Mouse (Mus musculus): ENCODE data around the gene Rbm47. TPM values are rescaled to one million over a fixed set of nuclear protein-coding genes. Genes with fewer than 3 reads are reported as not detected.

Gene Rbm47
- polyA plus RNA-seq, 1 experiment: 37.2 TPM

DNA sequence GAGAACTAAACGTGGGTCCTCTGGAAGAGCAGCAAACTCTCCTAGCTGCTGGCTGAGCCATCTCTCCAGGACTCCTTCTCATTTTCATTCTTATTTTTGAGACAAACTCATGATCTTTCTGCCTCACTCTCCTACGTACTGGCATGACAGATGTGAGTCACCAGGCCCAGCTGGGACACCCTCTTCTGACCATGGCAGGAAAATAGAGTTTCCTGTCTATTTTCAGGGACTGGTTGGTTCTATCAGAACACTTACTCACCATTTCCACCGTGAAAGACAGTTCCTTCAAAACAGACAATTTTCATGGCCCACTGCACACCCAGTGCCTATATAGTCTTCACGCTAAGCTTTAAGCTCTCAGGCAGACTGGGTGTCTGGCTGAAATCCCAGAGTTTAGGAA lies 35.7 kb downstream of the Rbm47 start:
- Histone ChIP-seq H3K4me1 (ENCODE audit: control insufficient read depth, insufficient read depth, low read length) (peaks cover 2% of the 10 kb centered on the region; the same call in 1 of the 2 replicates), H3K4me3 (replicated peaks; ENCODE audit: extremely low read depth, low read depth, low read length) (no peak overlapping the region)
- TF ChIP-seq POLR2A (IDR thresholded peaks at IDR 0.05; ENCODE audit: borderline replicate concordance, extremely low read depth, low read depth, low read length): no peak
- no peak for TF ChIP-seq CTCF (IDR thresholded peaks at IDR 0.05; ENCODE audit: insufficient read depth, low read length)
- no peak for DNase-seq
- WGBS: 53% methylated on average over 4 of the region's 4 CpGs

DNA sequence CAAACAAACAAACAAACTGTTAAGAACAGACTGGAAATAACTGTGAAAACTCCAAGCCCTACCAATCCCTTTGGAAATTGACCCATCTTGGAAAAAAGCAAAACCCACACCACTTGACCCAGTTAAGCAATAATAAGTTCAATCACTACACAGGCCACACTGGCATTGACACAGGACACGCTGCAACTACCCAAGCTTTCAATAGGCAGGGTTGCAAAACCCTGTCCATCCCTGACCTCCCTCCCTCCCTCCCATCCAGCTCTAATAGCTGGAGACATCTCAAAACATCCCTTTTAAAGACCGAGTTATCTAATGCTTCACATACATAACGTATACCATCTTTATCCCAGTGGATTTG lies 37.1 kb downstream of the Rbm47 start:
- WGBS: 62% methylated on average over 3 of the region's 3 CpGs
- Histone ChIP-seq H3K4me3 (replicated peaks; ENCODE audit: extremely low read depth, low read depth, low read length) (no peak overlapping the region), H3K4me1 (ENCODE audit: control insufficient read depth, insufficient read depth, low read length) (peaks cover 2% of the 10 kb centered on the region; the same call in 1 of the 2 replicates)
- no peak for DNase-seq
- TF ChIP-seq CTCF (IDR thresholded peaks at IDR 0.05; ENCODE audit: insufficient read depth, low read length): no peak
- TF ChIP-seq POLR2A (IDR thresholded peaks at IDR 0.05; ENCODE audit: borderline replicate concordance, extremely low read depth, low read depth, low read length): no peak

DNA sequence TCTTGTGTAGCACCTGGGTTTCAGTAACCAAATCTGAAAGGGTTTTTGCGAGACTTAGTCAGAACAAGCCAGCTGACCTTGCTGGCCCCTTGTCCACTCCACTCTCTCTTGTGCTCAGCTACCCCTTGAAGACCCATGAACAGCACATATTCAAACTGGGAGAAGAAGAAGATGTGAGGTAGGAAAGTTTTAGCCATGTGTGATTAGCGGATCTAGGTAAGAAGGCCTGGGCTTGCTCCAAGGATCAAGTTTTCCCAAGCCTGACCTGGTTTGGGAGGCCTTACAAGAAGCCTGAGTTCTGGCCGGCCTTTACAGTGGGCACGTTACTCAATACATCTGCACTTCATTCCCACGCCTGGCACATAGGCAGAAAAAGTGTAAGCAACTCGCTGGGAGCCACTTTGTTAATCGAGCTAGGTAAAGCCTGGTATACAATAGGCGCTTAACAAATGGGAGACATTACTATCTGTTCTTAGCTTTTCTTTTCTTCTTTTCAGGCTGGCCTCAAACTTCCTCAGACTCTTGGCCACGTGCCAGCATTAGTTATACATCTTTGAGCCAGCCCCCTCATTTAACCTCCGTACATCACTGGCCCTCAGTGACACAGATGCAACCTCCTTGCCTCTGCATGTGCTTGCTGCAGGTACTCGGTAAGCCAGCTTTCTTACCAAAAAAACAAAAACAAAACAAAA lies 37.6 kb downstream of the Rbm47 start:
- H3K4me3 ChIP-seq (replicated peaks; ENCODE audit: extremely low read depth, low read depth, low read length): no peak overlapping the region
- no peak for DNase-seq
- H3K4me1 ChIP-seq (ENCODE audit: control insufficient read depth, insufficient read depth, low read length): peaks cover under 1% of the 10 kb centered on the region; the same call in 1 of the 2 replicates
- WGBS: 55% methylated on average over 11 of the region's 11 CpGs
- TF ChIP-seq CTCF (IDR thresholded peaks at IDR 0.05; ENCODE audit: insufficient read depth, low read length): no peak
- no peak for TF ChIP-seq POLR2A (IDR thresholded peaks at IDR 0.05; ENCODE audit: borderline replicate concordance, extremely low read depth, low read depth, low read length)

DNA sequence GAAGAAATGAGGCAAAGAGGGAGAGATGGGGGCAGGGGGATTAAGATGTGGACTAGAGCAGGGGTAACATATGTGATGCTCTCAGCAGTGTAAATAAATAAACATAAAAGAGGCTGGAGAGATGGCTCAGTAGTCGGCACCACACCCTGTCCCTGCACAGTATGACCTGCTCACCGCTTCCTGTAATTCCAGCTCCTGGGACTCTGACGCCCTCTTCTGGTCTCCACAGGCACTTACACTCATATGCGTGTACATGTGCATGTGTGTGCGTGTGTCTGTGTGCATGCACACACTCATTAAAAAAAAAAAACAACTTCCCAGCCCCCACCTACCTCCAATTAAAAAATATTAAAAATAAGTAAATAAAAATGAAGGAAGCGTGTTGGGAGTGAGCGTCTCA lies 38.3 kb downstream of the Rbm47 start:
- TF ChIP-seq POLR2A (IDR thresholded peaks at IDR 0.05; ENCODE audit: borderline replicate concordance, extremely low read depth, low read depth, low read length) (no peak), CTCF (IDR thresholded peaks at IDR 0.05; ENCODE audit: insufficient read depth, low read length) (no peak)
- no peak overlapping the region for H3K4me3 ChIP-seq (replicated peaks; ENCODE audit: extremely low read depth, low read depth, low read length)
- H3K4me1 ChIP-seq (ENCODE audit: control insufficient read depth, insufficient read depth, low read length): no peaks in the 10 kb centered on the region; the same call in 1 of the 2 replicates
- no peak for DNase-seq
- 90% methylated on average over 7 of the region's 7 CpGs for WGBS

DNA sequence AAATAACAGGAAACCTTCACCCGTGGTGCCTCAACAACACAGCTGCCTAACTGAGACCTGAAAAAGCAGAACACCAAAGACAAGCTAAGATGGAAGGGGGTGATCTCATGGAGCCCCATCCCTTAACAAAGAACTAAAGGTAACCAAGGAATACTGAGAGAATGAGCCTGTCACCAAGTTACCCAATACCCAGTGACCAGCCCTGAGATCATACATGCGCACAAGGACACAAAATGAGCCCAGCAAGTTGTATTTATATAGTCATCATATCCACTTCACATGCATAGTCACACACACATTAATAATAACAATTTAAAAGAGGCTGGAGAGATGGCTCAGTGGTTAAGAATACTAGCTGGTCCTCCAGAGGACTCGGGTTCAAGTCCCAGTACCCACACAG lies 44.0 kb downstream of the Rbm47 start:
- TF ChIP-seq POLR2A (IDR thresholded peaks at IDR 0.05; ENCODE audit: borderline replicate concordance, extremely low read depth, low read depth, low read length) (no peak), CTCF (IDR thresholded peaks at IDR 0.05; ENCODE audit: insufficient read depth, low read length) (no peak)
- DNase-seq: no peak
- WGBS: 73% methylated on average over 3 of the region's 3 CpGs
- no peaks in the 10 kb centered on the region; the same call in 1 of the 2 replicates for H3K4me1 ChIP-seq (ENCODE audit: control insufficient read depth, insufficient read depth, low read length)
- no peak overlapping the region for H3K4me3 ChIP-seq (replicated peaks; ENCODE audit: extremely low read depth, low read depth, low read length)

DNA sequence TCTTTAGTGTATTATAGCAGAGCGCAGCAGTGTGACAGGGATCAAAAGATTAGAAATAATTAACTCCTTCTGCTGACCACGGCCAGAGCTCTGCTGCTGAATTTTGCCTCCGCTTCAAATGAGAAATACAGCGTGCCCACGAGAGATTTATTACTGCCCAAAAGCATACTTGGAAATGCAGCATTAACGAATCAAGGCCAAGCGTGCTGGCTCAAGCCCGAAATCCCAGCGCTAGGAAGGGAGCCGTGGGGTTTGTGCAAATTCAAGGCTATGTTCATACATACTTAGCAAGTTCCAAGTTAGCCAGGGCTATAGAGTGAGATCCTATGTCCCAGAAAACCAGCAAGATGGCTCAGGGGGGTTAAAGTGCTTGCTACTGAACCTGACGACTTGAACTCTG lies 47.5 kb downstream of the Rbm47 start:
- no peak for DNase-seq
- 76% methylated on average over 11 of the region's 11 CpGs for WGBS
- no peak for TF ChIP-seq CTCF (IDR thresholded peaks at IDR 0.05; ENCODE audit: insufficient read depth, low read length)
- TF ChIP-seq POLR2A (IDR thresholded peaks at IDR 0.05; ENCODE audit: borderline replicate concordance, extremely low read depth, low read depth, low read length): no peak

DNA sequence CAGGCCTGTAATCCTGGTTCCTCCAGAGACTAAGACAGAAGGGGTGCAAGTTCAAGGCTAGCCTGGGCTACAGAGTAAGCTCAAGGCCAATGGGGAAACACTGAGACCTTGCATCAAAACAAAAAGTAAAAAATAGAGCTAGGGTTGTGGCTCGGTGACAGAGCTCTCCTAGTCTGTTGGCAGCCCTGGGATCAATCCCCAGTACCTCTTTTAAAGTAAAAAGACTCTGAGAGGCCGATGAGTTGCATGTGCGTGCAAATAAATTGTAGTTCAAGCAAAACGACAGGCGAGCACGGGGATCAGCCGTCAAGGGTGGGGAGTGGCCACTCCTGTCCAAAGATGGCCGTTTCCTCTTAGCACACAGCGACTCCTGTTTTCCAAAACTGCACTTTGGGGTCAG lies 48.0 kb downstream of the Rbm47 start:
- H3K4me1 ChIP-seq (ENCODE audit: control insufficient read depth, insufficient read depth, low read length): no peaks in the 10 kb centered on the region; the same call in 1 of the 2 replicates
- H3K4me3 ChIP-seq (replicated peaks; ENCODE audit: extremely low read depth, low read depth, low read length): no peak overlapping the region
- no peak for TF ChIP-seq CTCF (IDR thresholded peaks at IDR 0.05; ENCODE audit: insufficient read depth, low read length)
- no peak for TF ChIP-seq POLR2A (IDR thresholded peaks at IDR 0.05; ENCODE audit: borderline replicate concordance, extremely low read depth, low read depth, low read length)
- 48% methylated on average over 9 of the region's 9 CpGs for WGBS
- DNase-seq: no peak

More for the DNA sequence above, 47.5 kb downstream of the Rbm47 start:
- H3K4me1 ChIP-seq (ENCODE audit: control insufficient read depth, insufficient read depth, low read length): no peaks in the 10 kb centered on the region; the same call in 1 of the 2 replicates
- H3K4me3 ChIP-seq (replicated peaks; ENCODE audit: extremely low read depth, low read depth, low read length): no peak overlapping the region

DNA sequence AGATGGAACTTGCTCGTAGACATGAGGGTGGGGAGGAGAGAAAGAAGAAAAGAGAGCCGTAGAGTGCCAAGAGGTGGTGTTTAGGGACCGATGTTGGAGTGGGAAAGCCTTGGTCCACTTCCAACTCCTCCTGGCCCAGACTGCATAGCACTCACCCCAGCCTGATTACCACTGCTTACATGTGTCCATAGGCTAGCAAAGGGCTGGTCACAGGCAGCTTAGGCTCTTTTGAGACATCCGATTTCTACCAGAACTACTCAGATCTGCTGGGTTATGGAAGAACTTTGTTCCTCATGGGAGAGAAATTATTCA lies 48.9 kb downstream of the Rbm47 start:
- no peak overlapping the region for H3K4me3 ChIP-seq (replicated peaks; ENCODE audit: extremely low read depth, low read depth, low read length)
- no peak for DNase-seq
- no peaks in the 10 kb centered on the region for H3K4me1 ChIP-seq (ENCODE audit: control insufficient read depth, insufficient read depth, low read length)
- TF ChIP-seq CTCF (IDR thresholded peaks at IDR 0.05; ENCODE audit: insufficient read depth, low read length) (no peak), POLR2A (IDR thresholded peaks at IDR 0.05; ENCODE audit: borderline replicate concordance, extremely low read depth, low read depth, low read length) (no peak)
- 61% methylated on average over 4 of the region's 4 CpGs for WGBS

DNA sequence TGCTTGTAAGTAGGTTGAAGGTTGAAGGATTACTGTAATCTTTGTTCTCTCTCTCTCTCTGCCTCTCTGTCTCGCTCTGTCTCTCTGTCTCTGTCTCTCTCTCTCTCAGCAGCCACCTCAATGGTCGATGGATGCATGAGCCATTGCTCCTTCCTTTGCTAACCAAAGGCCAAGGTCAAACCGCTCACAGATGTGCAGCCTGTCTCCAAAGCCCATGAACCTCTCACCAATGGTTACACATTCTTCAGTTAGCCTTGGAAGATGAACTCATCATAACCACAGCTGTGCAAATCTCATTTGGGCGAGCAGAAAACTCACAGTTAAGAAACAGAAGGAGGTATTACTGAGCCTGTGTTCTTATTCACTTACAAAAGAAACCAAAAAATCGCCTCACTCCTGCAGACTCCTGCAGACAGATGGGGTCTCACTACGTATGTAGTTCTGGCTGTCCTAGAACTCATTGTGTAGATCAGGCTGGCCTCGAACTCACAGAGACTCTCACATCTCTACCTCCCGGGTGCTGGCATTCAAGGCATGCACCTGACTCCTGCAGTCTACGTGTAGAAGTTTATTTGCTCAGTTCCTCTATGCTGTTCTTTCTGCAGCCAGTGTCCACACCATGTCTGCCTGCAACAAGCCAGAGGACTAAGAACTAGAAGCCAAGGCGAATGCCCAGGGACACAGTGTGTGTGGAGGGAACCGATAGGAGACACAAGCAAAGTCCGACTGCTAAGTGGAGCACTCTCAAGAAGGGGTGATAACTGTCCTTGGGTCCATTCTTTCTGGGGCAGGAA lies 49.4 kb downstream of the Rbm47 start:
- TF ChIP-seq CTCF (IDR thresholded peaks at IDR 0.05; ENCODE audit: insufficient read depth, low read length) (no peak), POLR2A (IDR thresholded peaks at IDR 0.05; ENCODE audit: borderline replicate concordance, extremely low read depth, low read depth, low read length) (no peak)
- no peak for DNase-seq
- 81% methylated on average over 12 of the region's 12 CpGs for WGBS
- Histone ChIP-seq H3K4me1 (ENCODE audit: control insufficient read depth, insufficient read depth, low read length) (no peaks in the 10 kb centered on the region), H3K4me3 (replicated peaks; ENCODE audit: extremely low read depth, low read depth, low read length) (no peak overlapping the region)

DNA sequence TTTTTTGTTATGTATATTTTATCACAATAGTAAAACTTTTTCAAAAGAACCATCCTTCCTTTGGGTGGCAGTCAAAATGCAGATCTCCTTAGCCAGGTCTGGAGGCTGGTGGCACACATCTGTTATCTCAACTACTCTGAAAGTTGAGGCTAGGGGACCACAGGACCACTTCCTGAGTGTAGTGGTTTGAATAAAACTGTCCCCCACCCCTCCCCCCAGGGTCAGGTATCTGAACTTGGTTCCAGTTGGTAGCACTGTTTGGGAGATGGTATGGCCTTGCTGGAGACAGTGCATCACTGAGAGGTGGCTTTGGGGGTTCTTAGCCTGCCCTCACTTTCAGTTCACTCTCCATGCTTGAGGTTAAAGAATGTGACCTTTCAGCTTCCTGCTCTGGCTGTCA lies 51.7 kb downstream of the Rbm47 start:
- TF ChIP-seq CTCF (IDR thresholded peaks at IDR 0.05; ENCODE audit: insufficient read depth, low read length) (no peak), POLR2A (IDR thresholded peaks at IDR 0.05; ENCODE audit: borderline replicate concordance, extremely low read depth, low read depth, low read length) (no peak)
- Histone ChIP-seq H3K4me3 (replicated peaks; ENCODE audit: extremely low read depth, low read depth, low read length) (no peak overlapping the region), H3K4me1 (ENCODE audit: control insufficient read depth, insufficient read depth, low read length) (no peaks in the 10 kb centered on the region)
- DNase-seq: no peak
